Mouse (Mus musculus): ENCODE measurements at regions not wholly inside any gene's neighbourhood (a gene's known extent, or its start where the extent isn't known, plus 50 kb on each side); places are given as distances from the start of the nearest gene placed in this dataset.

DNA sequence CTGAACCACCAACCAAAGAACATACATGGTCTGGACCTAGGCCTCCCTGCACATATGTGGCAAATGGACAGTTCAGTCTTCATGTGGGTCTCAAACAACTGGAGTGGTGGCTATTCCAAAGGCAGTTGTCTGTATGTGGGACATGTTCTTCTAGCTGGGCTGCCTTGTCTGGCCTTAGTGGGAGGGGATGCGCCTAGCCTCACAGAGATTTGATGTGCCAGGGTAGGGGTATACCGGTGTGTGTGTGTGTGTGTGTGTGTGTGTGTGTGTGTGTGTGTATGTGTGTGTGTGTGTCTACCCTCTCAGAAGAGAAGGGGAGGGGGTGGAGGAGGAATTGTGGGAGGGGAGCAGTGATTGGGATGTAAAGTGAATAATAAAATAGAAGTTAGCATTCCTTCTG lies 344.0 kb downstream of the Dhx35 start:
- DNase-seq (ENCODE audit: inconsistent ontology term): no peak

GRCm38 (mm10) chr2:159145980-159146379 lies 351.4 kb downstream of the Dhx35 start:
- no peak for DNase-seq (ENCODE audit: inconsistent ontology term)

GRCm38 (mm10) chr2:159163985-159164384 lies 369.4 kb downstream of the Dhx35 start:
- peak; percentile 16 for DNase-seq (ENCODE audit: inconsistent ontology term)

DNA sequence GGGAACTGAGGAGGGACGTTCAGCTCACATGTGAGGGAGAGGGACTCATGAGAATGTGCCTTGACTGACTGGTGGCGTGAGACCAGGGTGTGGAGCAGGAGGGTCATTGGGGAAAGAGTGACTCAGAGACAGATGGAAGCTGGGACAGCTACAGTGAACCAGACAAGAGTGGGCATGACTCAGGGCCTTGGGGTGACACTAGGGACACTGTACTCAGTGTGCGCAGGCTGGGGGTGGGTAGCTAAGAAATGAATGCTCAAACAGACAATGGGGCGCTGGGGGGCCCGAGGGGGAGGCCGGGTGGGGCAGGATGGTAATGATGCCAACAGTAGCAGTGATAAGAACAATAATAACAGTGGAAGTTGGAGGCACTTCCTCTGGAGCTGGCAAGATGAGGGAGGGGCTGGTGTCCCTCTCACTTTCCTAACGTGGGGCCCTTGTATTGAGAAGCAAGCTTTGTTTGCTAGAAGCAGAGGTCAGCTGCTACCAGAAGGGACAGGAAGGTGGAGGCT lies 374.0 kb downstream of the Dhx35 start:
- peak; percentile 65 for DNase-seq (ENCODE audit: inconsistent ontology term)

DNA sequence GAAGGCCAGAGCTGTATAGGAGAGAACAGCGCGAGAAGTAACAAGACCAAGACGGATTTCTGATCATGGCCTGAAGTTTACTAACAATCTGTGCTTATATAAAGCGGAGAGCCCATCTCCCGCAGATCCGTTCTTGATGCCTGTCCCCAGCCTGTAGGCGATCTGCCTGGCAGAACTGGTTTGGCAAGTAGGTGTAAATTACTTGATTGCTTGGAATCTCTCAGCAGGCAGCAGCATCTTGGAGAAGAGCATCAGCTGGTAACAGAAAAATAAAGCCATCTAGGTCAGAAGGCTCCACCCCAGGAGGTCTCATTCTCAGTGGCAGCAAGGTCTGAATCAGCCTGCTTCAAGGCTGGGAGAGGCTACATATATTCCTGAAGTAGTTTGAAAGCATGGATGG lies 401.5 kb downstream of the Dhx35 start:
- DNase-seq (ENCODE audit: inconsistent ontology term): no peak

GRCm38 (mm10) chr2:159232266-159232665 lies 437.7 kb downstream of the Dhx35 start:
- no peak for DNase-seq (ENCODE audit: inconsistent ontology term)

DNA sequence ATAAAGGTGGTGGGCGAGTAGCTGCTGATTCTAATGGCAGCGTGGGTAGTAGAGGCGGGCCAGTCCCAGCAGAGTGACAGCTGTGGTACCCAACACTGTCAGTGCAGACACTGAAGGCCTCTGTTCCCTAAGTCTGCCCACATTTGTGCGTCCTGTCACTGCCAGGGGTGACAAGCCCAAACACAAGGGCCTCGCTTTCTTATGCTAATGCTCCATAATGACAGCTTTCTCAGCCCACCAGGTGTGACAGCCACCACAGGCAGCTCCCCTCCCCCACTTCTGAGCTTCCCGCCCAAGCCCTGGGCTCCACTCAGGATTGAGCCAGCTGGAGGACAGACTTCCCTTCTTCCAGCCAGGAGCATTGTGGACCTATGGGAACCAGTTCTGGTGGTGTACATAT lies 440.4 kb downstream of the Dhx35 start:
- DNase-seq (ENCODE audit: inconsistent ontology term): no peak

DNA sequence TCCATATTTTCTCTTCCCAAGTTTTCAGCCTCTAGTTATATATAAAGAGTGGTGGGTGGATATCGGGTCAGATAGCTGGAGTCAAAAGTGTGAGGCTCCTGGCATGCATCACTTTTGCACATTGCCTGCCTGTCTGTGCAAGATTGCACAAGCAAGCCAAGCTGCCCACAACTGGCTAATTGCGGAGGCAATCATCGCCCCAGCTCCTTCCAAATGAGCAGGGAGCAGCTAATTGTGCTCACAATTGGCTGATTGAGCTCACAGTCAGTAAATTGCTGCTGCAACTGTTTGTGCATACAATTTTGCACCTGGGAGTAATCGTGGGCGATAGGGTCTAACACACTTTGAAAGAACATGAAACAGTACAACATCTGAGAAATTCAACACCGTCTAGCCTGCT lies 455.5 kb downstream of the Dhx35 start:
- DNase-seq (ENCODE audit: inconsistent ontology term): no peak

DNA sequence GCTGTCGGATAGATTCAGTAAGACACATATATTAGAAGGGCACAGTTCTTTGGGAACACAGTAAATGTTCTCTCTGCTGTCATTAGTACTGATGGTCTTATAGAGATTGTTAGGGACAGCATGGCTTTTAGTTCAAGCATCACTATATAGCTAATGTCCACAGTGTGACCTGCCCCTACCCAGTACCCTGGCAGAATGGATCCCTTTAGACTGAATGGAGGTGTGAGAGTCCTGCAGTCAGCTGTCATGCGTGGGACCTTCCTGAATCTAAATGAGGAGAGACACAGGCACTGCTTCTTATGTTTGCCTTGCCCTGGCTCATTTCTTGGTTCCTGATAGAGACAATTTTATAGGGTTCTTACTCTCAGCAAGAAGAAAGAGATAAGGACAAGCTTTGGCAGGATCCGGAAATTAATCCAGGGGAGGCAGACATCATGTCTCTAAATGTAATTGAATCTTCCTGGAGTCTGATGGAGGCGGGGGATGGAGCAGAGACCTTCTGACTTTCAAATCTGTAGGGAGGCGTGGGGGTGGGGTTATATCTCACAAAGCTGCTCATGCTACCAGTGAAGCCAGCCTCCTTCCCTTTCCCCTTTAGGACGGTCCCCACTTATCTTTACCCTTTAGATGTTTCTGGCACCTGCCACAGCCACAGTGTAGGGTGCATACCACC lies 456.5 kb downstream of the Dhx35 start:
- DNase-seq (ENCODE audit: inconsistent ontology term): no peak

- DNase-seq (ENCODE audit: inconsistent ontology term): no peak
Observed at GRCm38 (mm10) chr2:159270221-159271080, 475.8 kb downstream of the Dhx35 start.

DNA sequence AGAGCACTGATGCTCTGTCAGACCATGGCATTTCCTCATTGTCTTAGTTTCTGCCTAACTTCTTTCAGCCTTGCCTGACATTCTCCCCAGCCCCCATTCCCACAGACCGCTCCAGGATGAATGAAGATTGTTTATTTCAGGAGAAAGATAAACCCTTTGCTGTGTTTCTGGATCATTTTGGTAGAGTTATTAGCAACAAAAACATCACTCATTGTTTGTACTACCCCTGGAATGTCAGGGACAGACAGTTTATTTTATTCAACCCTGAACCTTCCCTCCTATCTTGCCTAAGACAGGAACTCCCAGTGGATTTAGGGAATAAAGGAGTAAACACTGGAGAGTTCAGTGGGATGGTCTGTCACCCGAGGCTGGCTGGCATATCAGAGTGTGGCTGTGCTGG lies 484.3 kb downstream of the Dhx35 start:
- DNase-seq (ENCODE audit: inconsistent ontology term): no peak

GRCm38 (mm10) chr2:159281558-159282320 lies 487.1 kb downstream of the Dhx35 start:
- no peak for DNase-seq (ENCODE audit: inconsistent ontology term)

- DNase-seq (ENCODE audit: inconsistent ontology term): no peak
Observed at GRCm38 (mm10) chr2:159284100-159284499, 489.5 kb downstream of the Dhx35 start.

DNA sequence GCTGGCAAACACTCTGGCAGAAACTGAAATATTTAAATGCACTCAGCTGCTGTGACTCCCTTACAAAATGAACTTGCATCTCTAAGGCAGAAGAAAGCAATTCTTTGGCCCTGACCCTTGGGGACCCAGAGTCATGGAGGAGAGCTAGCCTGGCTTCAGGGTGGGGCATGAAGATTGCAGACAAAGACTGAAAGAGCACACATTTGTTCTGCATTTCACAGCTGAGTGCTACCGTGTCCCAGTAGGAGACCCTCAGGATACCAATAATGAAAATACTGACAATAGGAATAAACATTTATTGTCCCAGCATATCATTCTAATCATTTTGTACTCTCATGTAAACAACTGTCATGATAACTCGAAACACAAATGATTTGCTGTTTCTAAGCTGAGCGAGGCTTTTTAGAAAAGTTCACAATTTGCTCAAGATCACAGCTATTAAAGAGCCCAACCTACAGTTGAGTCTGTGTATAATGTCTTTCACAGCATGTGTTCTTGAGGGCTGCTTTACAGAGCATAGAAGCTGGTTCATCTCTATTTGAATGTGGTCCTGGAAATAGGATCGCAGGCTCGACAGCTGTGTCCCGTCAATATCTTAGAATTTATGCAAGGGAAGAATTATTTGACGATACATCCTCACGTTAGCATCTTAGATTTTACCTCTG lies 490.1 kb downstream of the Dhx35 start:
- no peak for DNase-seq (ENCODE audit: inconsistent ontology term)

DNA sequence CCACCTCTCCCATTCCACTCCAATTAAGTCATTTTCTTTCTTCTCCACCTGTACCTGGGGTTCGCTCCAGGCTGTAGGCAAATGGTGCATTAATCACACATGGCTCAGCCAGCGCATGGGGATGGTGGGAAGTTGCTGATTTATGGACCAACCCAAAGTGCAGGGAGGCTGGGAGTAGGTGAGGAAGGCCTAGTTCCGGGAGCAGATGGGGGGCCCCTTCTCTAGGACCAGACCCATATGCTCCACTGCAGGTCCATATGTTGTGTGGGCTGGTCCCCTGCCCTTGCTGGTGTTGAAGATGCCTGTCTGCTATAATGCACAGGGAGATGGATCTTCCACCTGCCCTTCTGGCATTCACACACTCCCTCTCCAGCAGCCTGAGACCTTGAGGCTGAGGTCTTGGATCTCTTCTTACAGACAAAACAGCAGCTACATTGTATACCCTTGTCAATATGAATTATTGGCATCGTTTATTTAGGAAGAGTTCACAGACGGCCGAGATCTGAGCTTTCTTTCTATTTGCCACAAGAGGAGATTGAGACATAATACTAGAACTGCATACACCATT lies 493.5 kb downstream of the Dhx35 start:
- DNase-seq (ENCODE audit: inconsistent ontology term): no peak

DNA sequence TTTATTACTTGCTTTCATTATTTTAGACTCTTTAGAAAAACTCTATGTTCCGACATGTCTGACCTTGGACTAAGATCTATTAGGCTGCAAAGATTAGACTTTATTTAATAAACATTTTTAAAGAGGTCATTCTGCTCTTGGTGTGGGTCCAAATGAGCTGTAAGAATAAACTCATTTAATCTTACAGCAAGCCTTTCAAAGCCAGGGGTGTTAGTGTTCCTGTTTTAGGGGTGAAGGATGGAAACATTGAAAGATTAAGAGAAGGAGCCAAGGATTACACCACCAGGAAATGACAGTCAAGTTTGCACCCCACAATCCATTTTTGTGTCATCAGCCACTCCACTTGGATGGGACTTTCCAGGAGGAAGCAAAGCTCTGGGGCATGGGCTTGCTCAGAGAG lies 495.5 kb downstream of the Dhx35 start:
- DNase-seq (ENCODE audit: inconsistent ontology term): no peak

- no peak for DNase-seq (ENCODE audit: inconsistent ontology term)
Observed at GRCm38 (mm10) chr2:159307001-159307400, 512.4 kb downstream of the Dhx35 start.

DNA sequence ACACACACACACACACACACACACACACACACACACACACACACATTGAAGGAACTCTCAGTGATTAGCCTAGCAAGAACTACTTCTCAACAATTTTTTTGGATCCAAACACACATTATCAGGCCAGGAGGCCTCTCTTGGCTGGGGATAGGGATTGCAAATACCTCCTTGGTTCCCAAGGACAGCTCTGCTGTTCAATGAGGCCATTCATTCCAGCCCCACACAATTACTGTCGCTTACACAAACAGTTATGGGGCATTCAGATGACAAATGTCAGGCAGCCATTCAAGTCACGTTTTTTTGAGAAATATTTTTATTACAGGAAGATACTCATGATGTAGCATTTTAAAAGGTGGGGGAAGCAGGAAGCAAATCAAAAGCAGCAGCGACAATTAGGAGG lies 540.1 kb downstream of the Dhx35 start:
- DNase-seq (ENCODE audit: inconsistent ontology term): peak; percentile 68

DNA sequence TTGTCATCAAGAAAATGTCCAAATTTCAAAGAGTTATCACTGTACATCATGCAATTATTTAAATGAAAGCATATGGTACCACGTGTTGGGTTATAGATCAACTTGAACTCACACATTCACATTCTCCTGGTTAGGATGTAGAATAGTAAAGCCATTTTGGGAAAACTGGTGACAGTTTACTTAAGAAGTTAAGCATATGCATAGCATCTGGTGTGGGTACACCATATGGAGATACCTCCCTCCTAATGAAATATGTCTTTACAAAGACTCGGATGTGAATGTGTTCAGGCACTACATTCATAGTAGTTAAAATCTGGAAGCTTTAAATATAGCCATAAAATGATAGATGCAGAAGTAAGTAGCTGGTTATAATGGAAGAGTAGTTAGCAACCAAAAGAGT lies 542.0 kb downstream of the Dhx35 start:
- DNase-seq (ENCODE audit: inconsistent ontology term): no peak

DNA sequence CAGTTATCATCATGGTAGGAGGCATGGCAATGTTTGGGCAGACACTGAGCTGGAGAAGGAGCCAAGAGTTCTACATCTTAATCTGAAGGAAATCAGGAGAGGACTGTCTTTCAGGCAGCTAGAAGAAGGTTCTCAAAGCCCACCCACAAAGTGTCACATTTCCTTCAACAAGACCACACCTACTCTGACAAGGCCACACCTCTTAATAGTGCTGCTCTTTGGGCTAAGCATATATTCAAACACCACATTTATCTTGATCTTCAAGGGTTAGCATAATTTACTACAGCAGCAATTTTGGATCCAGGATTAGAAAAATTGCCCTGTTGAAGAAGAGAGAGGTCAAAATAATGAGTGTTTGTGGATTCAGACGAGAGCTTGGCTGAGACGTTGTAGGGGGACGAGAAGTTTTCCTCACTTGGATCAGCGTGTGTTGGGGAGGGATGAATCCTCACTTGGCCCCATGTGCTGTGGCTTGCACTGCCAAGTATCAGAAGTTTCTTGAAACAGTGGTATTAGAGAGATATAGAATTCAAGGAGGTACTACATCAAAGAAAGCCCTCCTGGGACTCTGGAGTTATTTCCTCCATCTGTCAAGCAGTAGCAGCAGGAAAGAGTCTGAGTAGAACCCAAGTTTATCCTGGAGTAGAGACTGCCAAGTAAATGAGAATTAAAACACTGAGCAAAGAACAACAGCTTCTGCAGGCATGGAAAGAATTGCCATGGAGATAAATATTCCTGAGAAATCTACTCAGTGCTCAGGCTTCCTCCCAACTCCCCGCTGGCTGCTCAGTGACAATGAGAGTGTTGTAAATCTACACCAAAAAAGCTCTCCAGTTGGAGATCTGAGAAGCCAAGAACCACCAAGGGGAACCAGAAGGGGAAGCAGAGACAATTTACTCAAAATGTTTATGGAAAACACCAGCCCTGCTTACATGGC lies 549.3 kb downstream of the Dhx35 start:
- DNase-seq (ENCODE audit: inconsistent ontology term): no peak

All from Muller cell, postnatal 12 days (primary cell).